Mouse (Mus musculus): ENCODE results near the gene Nsg2. TPM values are rescaled to one million over a fixed set of nuclear protein-coding genes. Genes with fewer than 3 reads are reported as not detected.

Nsg2 gene
- total RNA-seq (2023), result 1.5 TPM in 1 of 2 replicates, not detected in the other

DNA sequence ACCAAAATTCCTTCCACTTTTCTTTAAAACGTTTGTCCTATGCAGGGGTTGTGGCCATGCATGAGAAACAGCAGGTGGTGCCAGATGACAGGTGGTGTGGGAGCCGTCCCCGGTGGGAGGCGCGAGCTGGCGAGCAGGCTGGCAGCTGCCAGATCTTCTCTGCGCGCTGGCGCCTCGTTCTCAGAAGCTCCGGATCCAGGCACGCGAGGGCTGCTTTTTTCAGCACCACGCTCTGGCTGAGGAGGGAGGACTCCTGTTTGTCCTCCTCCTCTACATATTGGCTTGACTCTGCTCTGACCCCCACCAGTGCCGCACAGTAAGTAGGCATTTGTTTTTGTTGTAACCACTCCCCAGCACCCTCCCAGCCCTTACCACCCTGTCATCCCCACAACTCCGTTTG is at the start of gene Nsg2:
TSS of gene Nsg2 (plus strand) at position 183 of the 400 bp plus-strand sequence.

GRCm38 (mm10) chr11:31965256-31966134 is 34.8 kb upstream of the Nsg2 start, which contains the start of gene 4930524B15Rik:
Gene 4930524B15Rik (plus strand): TSS chr11:31965592.

Other genes with a start within 250 kb of the Nsg2 start
- 76.7 and 107 TPM in 2 replicates for gene Cpeb4, start 128.3 kb upstream of the Nsg2 start, total RNA-seq (2023)
- not detected in 2 replicates for gene 4930524B15Rik, start 34.9 kb upstream of the Nsg2 start, total RNA-seq (2023)
- not detected in 2 replicates for gene Il9r, start 199.8 kb downstream of the Nsg2 start, total RNA-seq (2023)
- gene Snrnp25, start 205.0 kb downstream of the Nsg2 start, total RNA-seq (2023), result 12.5 and 12.8 TPM in 2 replicates
- gene Rhbdf1, start 221.8 kb downstream of the Nsg2 start, total RNA-seq (2023), result 0.69 and 1.0 TPM in 2 replicates
- gene Mpg, start 226.0 kb downstream of the Nsg2 start, total RNA-seq (2023), result 5.8 and 6.9 TPM in 2 replicates

Data from neutrophil, adult 65 days (primary cell).